Mouse (Mus musculus) liver, adult 2 months (tissue): Measurements from ENCODE around the gene Gsc2. TPM values are rescaled to one million over a fixed set of nuclear protein-coding genes. Genes with fewer than 3 reads are reported as not detected.

Source experiments
- DNase-seq: peaks from one replicate; pipeline ENCODE4 v3.0.0-alpha.2; 2011; ENCODE audit warnings: low read depth, low spot score; ENCODE audit errors: extremely low read depth
- H3K27ac ChIP-seq: fragments of 200-500 bp; replicated peaks from 2 replicates; pipeline ENCODE4 v1.5.1; 2012; ENCODE audit warnings: low read depth, mild to moderate bottlenecking, control low read depth, inconsistent platforms, low read length; ENCODE audit not compliant: insufficient read depth
- H3K27me3 ChIP-seq: fragments of 200-500 bp; 2 replicates; pipeline ENCODE4 v1.6.1; 2012; ENCODE audit warnings: mild to moderate bottlenecking, moderate library complexity, low read length, inconsistent platforms; ENCODE audit not compliant: control insufficient read depth, insufficient read depth
- H3K36me3 ChIP-seq: fragments of 200-500 bp; 2 replicates; pipeline ENCODE4 v1.6.1; 2012; ENCODE audit warnings: low read length, inconsistent platforms; ENCODE audit not compliant: control insufficient read depth, insufficient read depth
- H3K4me1 ChIP-seq: fragments of 200-500 bp; 2 replicates; pipeline ENCODE4 v1.6.1; 2011; ENCODE audit warnings: low read length; ENCODE audit not compliant: control insufficient read depth, insufficient read depth
- H3K4me3 ChIP-seq: fragments of 200-500 bp; 2 replicates; pipeline ENCODE4 v1.5.1; 2011; ENCODE audit warnings: low read depth, mild to moderate bottlenecking, control low read depth, low read length, moderate library complexity; ENCODE audit not compliant: insufficient read depth
- H3K79me2 ChIP-seq: fragments of 200-500 bp; 2 replicates; pipeline ENCODE4 v1.6.1; 2012; ENCODE audit warnings: inconsistent platforms, mild to moderate bottlenecking, low read length, moderate library complexity; ENCODE audit not compliant: control insufficient read depth, insufficient read depth
- H3K9ac ChIP-seq: fragments of 200-500 bp; 2 replicates; pipeline ENCODE4 v1.6.1; 2012; ENCODE audit warnings: low read depth, mild to moderate bottlenecking, control low read depth, inconsistent platforms, low read length
- CTCF ChIP-seq: fragments of 200-500 bp; IDR thresholded peaks from 2 replicates; pipeline ENCODE4 v1.5.1; 2011; ENCODE audit warnings: low read depth, low read length, control low read depth
- POLR2A ChIP-seq: fragments of 200-500 bp; IDR thresholded peaks from 2 replicates; pipeline ENCODE4 v1.6.1; 2011; ENCODE audit warnings: low read length, control low read depth; ENCODE audit not compliant: insufficient read depth; ENCODE audit errors: extremely low read depth
- WGBS: fragments of 180-500 bp; shearing (Covaris S2); methylation state at CpG from one replicate; pipeline ENCODE4 v1.1.7; 2018; 5-methylcytosine and 5-hydroxymethylcytosine counted together
- polyA plus RNA-seq: library from polyadenylated mRNA; depleted of rRNA; stranded (reverse); fragments of >200 nt; gene quantifications from 2 replicates; pipeline ENCODE4 v1.2.3, GENCODE M21; 2012
- total RNA-seq: library from RNA; depleted of rRNA; stranded (reverse); fragments of >200 nt; gene quantifications from 2 replicates; pipeline ENCODE4 v1.2.3, GENCODE M21; 2014

Gene Gsc2
- total and polyA plus RNA-seq, 2 experiments: not detected

DNA sequence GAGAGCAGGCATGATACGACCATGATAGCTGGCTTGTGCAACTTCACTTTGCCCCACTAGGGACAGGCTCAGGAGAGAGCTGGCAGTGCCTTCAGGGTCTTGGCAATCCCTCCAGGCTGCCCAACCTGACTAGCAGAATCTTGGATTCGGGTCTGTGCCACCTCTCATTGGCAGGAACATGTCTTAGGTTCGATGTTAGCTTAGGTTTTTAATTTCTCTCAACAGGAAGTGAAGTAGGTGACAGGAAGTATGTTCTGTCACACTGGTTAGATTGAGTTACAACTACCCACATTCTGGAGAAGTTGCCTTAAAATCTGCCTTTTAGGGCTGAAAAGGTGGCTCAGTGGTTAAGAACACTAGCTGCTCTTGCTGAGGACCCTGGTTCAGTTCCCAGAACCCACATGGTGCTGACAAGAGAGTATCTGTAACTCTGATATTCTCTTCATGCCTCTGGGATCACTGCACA lies 19.6 kb upstream of the Gsc2 start:
- no peak for DNase-seq
- TF ChIP-seq POLR2A (no peak), CTCF (no peak)
- H3K9ac ChIP-seq: no peak overlapping the region
- no peaks in the 10 kb centered on the region; the same call in 1 of the 2 replicates for H3K4me1 ChIP-seq
- no peaks in the 10 kb centered on the region for H3K36me3 ChIP-seq
- no peak overlapping the region for H3K27ac ChIP-seq
- WGBS: 45% methylated on average over 3 of the region's 3 CpGs
- H3K4me3 ChIP-seq: no peak overlapping the region
- H3K27me3 ChIP-seq: no peaks in the 10 kb centered on the region
- H3K79me2 ChIP-seq: no peaks in the 10 kb centered on the region

GRCm38 (mm10) chr16:17933594-17934444 lies 19.0 kb upstream of the Gsc2 start:
- Histone ChIP-seq H3K27me3 (no peaks in the 10 kb centered on the region), H3K27ac (no peak overlapping the region), H3K36me3 (no peaks in the 10 kb centered on the region), H3K79me2 (no peaks in the 10 kb centered on the region), H3K9ac (no peak overlapping the region), H3K4me3 (no peak overlapping the region), H3K4me1 (peaks cover 2% of the 10 kb centered on the region; the same call in 1 of the 2 replicates)
- no peak for DNase-seq
- WGBS: 71% methylated on average over 9 of the region's 9 CpGs
- TF ChIP-seq POLR2A (no peak), CTCF (no peak)

DNA sequence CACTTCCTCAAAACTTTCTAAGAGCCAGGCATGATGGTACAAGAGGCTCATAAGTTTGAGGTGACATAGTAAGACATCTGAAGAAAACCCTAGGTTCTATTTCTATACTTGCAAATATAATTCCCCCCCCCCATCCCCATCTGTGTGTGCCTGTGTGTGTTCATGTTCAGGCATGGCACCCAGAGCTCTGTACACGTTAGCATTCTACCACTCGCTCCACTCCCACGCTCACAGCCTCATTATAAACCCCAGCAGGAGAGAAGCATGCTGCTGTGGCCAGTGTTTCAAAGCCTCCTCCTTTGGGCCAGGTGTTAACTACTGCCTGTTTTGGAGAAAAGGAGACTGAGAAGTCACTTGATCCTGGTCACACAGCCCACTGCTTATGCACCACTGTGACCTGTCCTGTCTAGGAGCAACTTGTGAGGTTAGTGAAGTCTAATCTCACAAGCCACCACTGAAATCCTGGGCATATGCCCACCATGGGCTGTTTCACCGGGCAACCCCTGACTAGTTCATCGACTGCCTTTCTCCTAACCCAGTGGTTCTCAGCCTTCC lies 17.1 kb upstream of the Gsc2 start:
- no peak for TF ChIP-seq CTCF
- Histone ChIP-seq H3K36me3 (no peaks in the 10 kb centered on the region), H3K4me1 (peaks cover 4% of the 10 kb centered on the region; the same call in 1 of the 2 replicates), H3K79me2 (peaks cover 5% of the 10 kb centered on the region; the same call in 1 of the 2 replicates), H3K27ac (no peak overlapping the region), H3K4me3 (no peak overlapping the region), H3K27me3 (no peaks in the 10 kb centered on the region), H3K9ac (no peak overlapping the region)
- no peak for DNase-seq
- WGBS: 83% methylated on average over 5 of the region's 5 CpGs

GRCm38 (mm10) chr16:17929631-17930030 lies 14.8 kb upstream of the Gsc2 start:
- TF ChIP-seq CTCF: no peak
- no peak for TF ChIP-seq POLR2A
- 76% methylated on average over 2 of the region's 2 CpGs for WGBS
- Histone ChIP-seq H3K9ac (no peak overlapping the region), H3K79me2 (peaks cover 5% of the 10 kb centered on the region; the same call in 1 of the 2 replicates), H3K27ac (no peak overlapping the region), H3K27me3 (no peaks in the 10 kb centered on the region), H3K4me1 (peaks cover 13% of the 10 kb centered on the region), H3K4me3 (no peak overlapping the region), H3K36me3 (peaks cover 2% of the 10 kb centered on the region; the same call in 1 of the 2 replicates)
- peak; percentile 74 for DNase-seq

- peaks cover 2% of the 10 kb centered on the region; the same call in 1 of the 2 replicates for H3K36me3 ChIP-seq
- WGBS: 26% methylated on average over 2 of the region's 2 CpGs
- TF ChIP-seq POLR2A (no peak), CTCF (no peak)
- no peak overlapping the region for H3K4me3 ChIP-seq
- H3K27me3 ChIP-seq: no peaks in the 10 kb centered on the region
- no peak overlapping the region for H3K27ac ChIP-seq
- peaks cover 13% of the 10 kb centered on the region for H3K4me1 ChIP-seq
- H3K79me2 ChIP-seq: peaks cover 5% of the 10 kb centered on the region; the same call in 1 of the 2 replicates
- no peak for DNase-seq
- H3K9ac ChIP-seq: no peak overlapping the region
Measured at GRCm38 (mm10) chr16:17929211-17929610, 14.4 kb upstream of the Gsc2 start.
